Mouse (Mus musculus) spleen, adult 2 months (tissue): ENCODE results near the gene Sptbn2.

Experiments
- CTCF ChIP-seq: fragments of 200-500 bp; IDR thresholded peaks from 2 replicates; pipeline ENCODE4 v1.5.1; 2011; ENCODE audit warnings: mild to moderate bottlenecking, inconsistent platforms; ENCODE audit not compliant: insufficient read depth, insufficient read length, insufficient replicate concordance; ENCODE audit errors: extremely low read depth
- POLR2A ChIP-seq: fragments of 200-500 bp; IDR thresholded peaks from 2 replicates; pipeline ENCODE4 v1.6.1; 2011; ENCODE audit warnings: low read depth, low read length, inconsistent platforms

DNA sequence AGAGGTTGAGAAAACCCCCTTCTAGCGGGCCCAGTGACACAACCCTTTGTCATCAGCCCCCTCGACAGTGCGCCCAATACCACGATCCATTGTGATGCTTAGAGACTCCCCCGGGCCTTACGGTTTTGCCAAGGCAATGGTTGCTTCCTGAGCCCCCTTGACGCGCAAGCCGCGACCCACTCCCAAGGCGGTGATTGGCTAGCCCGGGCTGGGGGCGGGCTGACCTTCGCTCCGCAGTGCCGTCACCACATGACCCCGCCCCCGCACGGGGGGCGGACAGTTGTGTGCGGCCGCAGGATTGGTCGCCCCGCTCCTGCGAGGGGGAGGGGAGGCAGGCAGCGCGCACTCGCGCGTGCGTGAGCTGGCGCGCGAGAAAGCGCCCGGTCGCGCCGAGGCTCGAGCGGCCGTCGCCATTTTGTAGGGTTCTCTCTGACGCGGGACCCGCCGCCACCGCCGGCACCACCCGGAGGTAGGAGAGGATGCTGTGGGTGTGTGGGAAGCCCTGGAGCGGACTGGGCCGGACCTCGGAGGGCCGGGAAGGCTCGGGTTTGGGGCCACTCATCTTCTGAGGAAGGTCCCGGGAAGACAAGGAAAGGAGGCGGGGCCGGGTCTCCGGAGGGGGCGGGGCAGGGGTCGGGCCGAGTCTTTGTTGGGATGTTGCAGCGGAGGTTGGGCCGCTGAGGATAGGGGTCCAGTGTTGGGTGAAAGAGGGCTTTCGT lies 45.4 kb downstream of the Sptbn2 start, which contains the start of gene Rbm4b:
- TF ChIP-seq CTCF (no peak), POLR2A (peak; percentile 61)
